Mouse (Mus musculus) heart, postnatal 36 days (tissue): ENCODE measurements around the gene Klhl40. TPM values are rescaled to one million over a fixed set of nuclear protein-coding genes. Genes with fewer than 3 reads are reported as not detected.

ENCODE experiments used
- DNase-seq, 2 experiments: peaks; one replicate each; pipeline ENCODE4 v3.0.0; 2021 to 2022
- intact Hi-C: fragments of 180-260 bp; cut with DNase I; formaldehyde crosslinking; loops from one replicate; pipeline ENCODE4 v1.15.1; 2025
- total RNA-seq, 2 experiments: library from RNA; stranded (reverse); gene quantifications; 2 replicates each; pipeline ENCODE4 v1.2.3; 2021

The Klhl40 gene
- total RNA-seq, 2 experiments from 2014 or later = 8.4 to 10.2 TPM

- intact Hi-C loops = no loop called here
- peak in 1 of 2 experiments; percentile 17 for DNase-seq
Measured at GRCm38 (mm10) chr9:121822585-121822991, 45.2 kb downstream of the Klhl40 start.

GRCm38 (mm10) chr9:121823051-121823450, 45.6 kb downstream of the Klhl40 start:
- intact Hi-C loops = no loop called here
- peak in 1 of 2 experiments; percentile 24 for DNase-seq

GRCm38 (mm10) chr9:121823991-121824390, 46.6 kb downstream of the Klhl40 start:
- intact Hi-C loops = no loop called here

GRCm38 (mm10) chr9:121826356-121826755, 48.9 kb downstream of the Klhl40 start:
- intact Hi-C loops = no loop called here
- no peak for DNase-seq

More at GRCm38 (mm10) chr9:121823991-121824390, 46.6 kb downstream of the Klhl40 start:
- DNase-seq = no peak

- no peak for DNase-seq
Measured at GRCm38 (mm10) chr9:121828314-121828713, 50.9 kb downstream of the Klhl40 start.

GRCm38 (mm10) chr9:121829270-121829992, 52.0 kb downstream of the Klhl40 start:
- intact Hi-C loops = no loop called here
- DNase-seq = no peak

More at GRCm38 (mm10) chr9:121828314-121828713, 50.9 kb downstream of the Klhl40 start:
- intact Hi-C loops = no loop called here

GRCm38 (mm10) chr9:121830243-121830955, 53.0 kb downstream of the Klhl40 start:
- DNase-seq = peak; percentile 55 to 59
- intact Hi-C loops = loop anchor here (2.0 kb wide), 3 partner anchors 46 to 134 kb away; partner anchors contain the start of gene Zfp651

GRCm38 (mm10) chr9:121830956-121831293, 53.5 kb downstream of the Klhl40 start:
- intact Hi-C loops = loop anchor here (2.0 kb wide), 3 partner anchors 46 to 134 kb away; partner anchors contain the start of gene Zfp651
- peak; percentile 80 to 87 for DNase-seq

Other genes with a start within 250 kb of the Klhl40 start
- not detected for gene Lyzl4, start 135.5 kb upstream of the Klhl40 start, total RNA-seq
- 1 to 10 TPM; 1.1 to 3.9 TPM for gene Vipr1, start 134.9 kb upstream of the Klhl40 start, total RNA-seq
- 1 to 10 TPM; 5.5 to 6.1 TPM for gene Sec22c, start 72.1 kb upstream of the Klhl40 start, total RNA-seq
- 100 to 1,000 TPM; 125 to 135 TPM for gene Ss18l2, start 67.3 kb upstream of the Klhl40 start, total RNA-seq
- 10 to 100 TPM; 33.0 to 33.7 TPM for gene Nktr, start 58.4 kb upstream of the Klhl40 start, total RNA-seq
- 100 to 1,000 TPM; 120 to 124 TPM for gene Zfp651, start 18.3 kb upstream of the Klhl40 start, total RNA-seq
- gene Hhatl, start 14.9 kb downstream of the Klhl40 start, total RNA-seq = 100 to 1,000 TPM; 101 to 127 TPM
- not detected for gene Ccdc13, start 61.9 kb downstream of the Klhl40 start, total RNA-seq
- gene Higd1a, start 80.8 kb downstream of the Klhl40 start, total RNA-seq = 100 to 1,000 TPM; 209 to 218 TPM
- gene Ackr2, start 120.7 kb downstream of the Klhl40 start, total RNA-seq = 1 to 10 TPM; 1.6 to 1.9 TPM
- gene Cyp8b1, start 138.7 kb downstream of the Klhl40 start, total RNA-seq = not detected
- gene Fam198a, start 173.4 kb downstream of the Klhl40 start, total RNA-seq = 1 to 10 TPM in 1 of 2 experiments, under 1 TPM in 1; 0.95 to 1.8 TPM
- gene Pomgnt2, start 219.5 kb downstream of the Klhl40 start, total RNA-seq = 10 to 100 TPM; 10.6 to 14.9 TPM